Mouse (Mus musculus) leukemia stem cell, adult 10-12 weeks (primary cell): Measurements from ENCODE around the gene Tmem213. TPM values are rescaled to one million over a fixed set of nuclear protein-coding genes. Genes with fewer than 3 reads are reported as not detected.

ENCODE experiments used
- polyA plus RNA-seq: library from polyadenylated mRNA; stranded (reverse); fragments of >175 nt; gene quantifications from 2 replicates; pipeline ENCODE4 v1.2.3, GENCODE M21; 2012; ENCODE audit warnings: low replicate concordance

Tmem213 gene
- polyA plus RNA-seq, result not detected in 2 replicates

GRCm38 (mm10) chr6:38109160-38109795, at the start of gene Tmem213:
Tmem213 (plus strand) TSS chr6:38109255.

GRCm38 (mm10) chr6:38124207-38124835, 15.3 kb downstream of the Tmem213 start, which contains the start of gene Atp6v0a4:
Atp6v0a4 (minus strand) TSS chr6:38124586.

Other genes with a start within 250 kb of the Tmem213 start
- 14.4 and 16.8 TPM in 2 replicates for gene Trim24, start 238.4 kb upstream of the Tmem213 start, polyA plus RNA-seq
- not detected in 2 replicates for gene Svopl, start 62.3 kb upstream of the Tmem213 start, polyA plus RNA-seq
- 0.07 TPM in 1 of 2 replicates, not detected in the other for gene Atp6v0a4, start 15.3 kb downstream of the Tmem213 start, polyA plus RNA-seq
- gene D630045J12Rik, start 144.8 kb downstream of the Tmem213 start, polyA plus RNA-seq, result 0.18 and 0.19 TPM in 2 replicates
- gene Zc3hav1l, start 190.0 kb downstream of the Tmem213 start, polyA plus RNA-seq, result 0.92 and 1.5 TPM in 2 replicates
- 16.8 and 35.5 TPM in 2 replicates for gene Zc3hav1, start 245.3 kb downstream of the Tmem213 start, polyA plus RNA-seq